Mouse (Mus musculus) kidney, adult 2 months (tissue): Measurements from ENCODE around the gene Mef2c.

Source experiments
- CTCF ChIP-seq: fragments of 200-500 bp; conservative IDR thresholded peaks from 2 replicates; pipeline ENCODE4 v1.5.1; 2011; ENCODE audit warnings: low read depth, mild to moderate bottlenecking, control low read depth, low read length, moderate library complexity, mixed read lengths; ENCODE audit not compliant: insufficient read depth, insufficient read length
- POLR2A ChIP-seq: fragments of 200-500 bp; IDR thresholded peaks from one replicate; pipeline ENCODE4 v1.6.1; 2011; ENCODE audit warnings: low read depth, low read length, control low read depth

GRCm38 (mm10) chr13:83607883-83608581 is 104.2 kb downstream of the Mef2c start:
- TF ChIP-seq POLR2A (no peak), CTCF (no peak)
